Mouse (Mus musculus): ENCODE data around the gene Igsf8.
A peak's percentile ranks its signal among the peaks of the same experiment; 100 is the strongest.
"Not testable (repeated sequence)": the region's sequence is repeated elsewhere in the genome, so short reads cannot be mapped to it uniquely, and the experiment has no call there.

Gene Igsf8

DNA sequence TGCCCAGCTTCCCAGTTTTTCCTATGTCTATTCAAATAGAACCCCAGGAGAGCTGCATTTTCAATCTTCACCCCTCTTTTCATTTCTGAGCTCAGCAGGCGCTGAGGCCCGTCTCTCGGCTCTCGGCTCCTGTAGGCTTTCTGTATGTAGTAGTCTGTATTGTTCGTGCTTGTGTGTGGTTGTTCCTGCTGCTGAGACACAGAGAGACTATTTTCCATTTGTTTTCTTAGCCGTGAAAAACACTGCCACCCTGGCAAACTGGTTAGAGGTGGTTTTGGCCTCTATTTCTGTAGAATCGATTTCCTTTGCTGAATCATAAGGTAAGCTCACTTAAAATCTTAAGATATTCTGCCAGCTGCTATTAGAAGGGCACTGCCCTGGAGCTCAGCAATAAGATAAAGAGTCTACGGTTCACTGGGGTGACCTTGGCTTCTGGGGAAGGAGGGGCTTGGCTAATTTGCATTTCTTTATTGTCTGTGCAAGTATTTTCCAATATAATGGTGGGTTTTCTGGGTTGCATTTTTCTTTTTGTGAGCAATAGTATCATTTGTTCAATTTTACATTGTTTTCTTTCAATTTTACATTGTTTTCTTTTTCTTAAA is at the start of gene Igsf8:
TSS of gene Igsf8 (plus strand) at position 165 of the 602 bp plus-strand sequence.
- no peak for DNase-seq (ENCODE audit: low spot score in 2 of 2)

DNA sequence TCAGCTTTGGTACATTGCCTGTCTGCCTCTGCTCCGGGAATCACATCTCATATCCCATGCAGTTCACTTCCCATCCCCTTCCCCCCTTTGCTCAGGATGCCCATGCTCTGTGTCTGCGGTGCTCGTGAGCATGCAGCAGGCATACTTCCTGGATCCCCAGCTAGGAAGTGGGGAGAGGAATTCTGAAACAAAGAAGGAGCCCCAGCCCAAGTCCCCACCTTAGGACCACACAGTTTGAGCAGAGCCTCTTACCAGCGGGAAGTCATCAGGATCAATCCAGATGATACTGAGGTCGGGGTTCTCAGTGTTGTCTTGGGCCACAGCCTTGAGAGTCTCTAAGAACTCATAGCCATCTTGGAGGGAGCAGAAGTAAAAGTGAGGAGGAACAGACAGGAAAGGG is 48.7 kb upstream of the Igsf8 start:
- no peak for DNase-seq (ENCODE audit: low spot score in 2 of 2)

DNA sequence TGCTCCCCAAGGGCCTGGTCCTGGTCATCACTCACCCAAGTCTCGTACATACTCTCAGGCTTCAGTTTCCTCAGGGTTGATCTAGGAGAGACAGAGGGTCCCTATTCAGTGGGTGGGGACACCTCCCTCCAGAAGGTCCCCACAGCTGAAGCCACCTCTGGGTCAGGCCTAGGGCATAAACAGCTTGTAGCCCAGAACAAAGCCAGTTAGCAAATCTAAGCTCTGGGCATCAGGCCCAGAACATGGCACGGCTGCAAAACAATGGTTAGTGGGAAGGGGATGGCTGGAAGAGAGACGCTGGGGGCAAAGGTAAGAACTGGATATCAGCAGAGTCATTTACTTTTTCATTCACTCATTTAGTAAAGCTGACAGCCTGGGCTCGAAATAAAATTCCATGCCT is 47.7 kb upstream of the Igsf8 start:
- DNase-seq (ENCODE audit: low spot score in 2 of 2): no peak

DNA sequence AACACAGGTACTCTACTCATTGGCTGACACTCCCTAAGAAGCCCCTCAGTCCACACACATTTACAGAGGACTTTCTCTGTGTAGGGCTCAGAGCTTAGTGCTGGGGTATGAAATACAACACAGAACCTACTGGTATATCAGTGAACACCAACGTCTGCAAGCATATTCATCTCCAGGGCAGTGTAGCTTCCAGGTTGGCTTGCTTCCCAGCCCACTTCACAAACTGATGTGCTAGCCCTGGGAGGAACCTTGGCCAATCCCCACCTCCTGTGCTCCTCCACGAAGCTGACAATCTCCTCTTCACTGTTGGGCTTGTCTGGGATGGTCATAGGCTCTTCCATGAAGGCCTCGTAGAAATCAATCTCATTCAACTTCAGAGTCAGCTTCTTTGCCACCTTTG is 46.7 kb upstream of the Igsf8 start:
- no peak for DNase-seq (ENCODE audit: low spot score in 2 of 2)

DNA sequence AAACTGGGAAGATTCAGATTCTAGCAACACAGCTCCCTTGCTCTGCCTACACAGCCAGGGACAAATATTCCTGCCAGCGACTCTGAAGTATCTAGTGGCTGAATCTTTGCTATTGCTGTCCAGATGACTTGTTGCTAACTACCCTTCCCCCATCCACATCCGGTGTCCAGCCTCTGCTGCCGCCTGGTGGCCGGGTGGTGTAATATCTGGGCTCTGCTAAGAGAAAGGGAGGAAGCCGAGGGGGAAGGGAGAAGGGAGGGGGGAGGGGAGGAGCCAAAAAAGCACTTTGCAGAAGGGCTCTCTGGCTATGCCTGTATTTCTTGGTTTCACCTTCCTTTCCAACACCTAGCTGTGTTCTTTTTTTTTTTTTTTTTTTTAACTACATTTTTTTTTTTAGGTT is 44.3 kb upstream of the Igsf8 start:
- peak; percentile 88 to 94 for DNase-seq (ENCODE audit: low spot score in 2 of 2)

DNA sequence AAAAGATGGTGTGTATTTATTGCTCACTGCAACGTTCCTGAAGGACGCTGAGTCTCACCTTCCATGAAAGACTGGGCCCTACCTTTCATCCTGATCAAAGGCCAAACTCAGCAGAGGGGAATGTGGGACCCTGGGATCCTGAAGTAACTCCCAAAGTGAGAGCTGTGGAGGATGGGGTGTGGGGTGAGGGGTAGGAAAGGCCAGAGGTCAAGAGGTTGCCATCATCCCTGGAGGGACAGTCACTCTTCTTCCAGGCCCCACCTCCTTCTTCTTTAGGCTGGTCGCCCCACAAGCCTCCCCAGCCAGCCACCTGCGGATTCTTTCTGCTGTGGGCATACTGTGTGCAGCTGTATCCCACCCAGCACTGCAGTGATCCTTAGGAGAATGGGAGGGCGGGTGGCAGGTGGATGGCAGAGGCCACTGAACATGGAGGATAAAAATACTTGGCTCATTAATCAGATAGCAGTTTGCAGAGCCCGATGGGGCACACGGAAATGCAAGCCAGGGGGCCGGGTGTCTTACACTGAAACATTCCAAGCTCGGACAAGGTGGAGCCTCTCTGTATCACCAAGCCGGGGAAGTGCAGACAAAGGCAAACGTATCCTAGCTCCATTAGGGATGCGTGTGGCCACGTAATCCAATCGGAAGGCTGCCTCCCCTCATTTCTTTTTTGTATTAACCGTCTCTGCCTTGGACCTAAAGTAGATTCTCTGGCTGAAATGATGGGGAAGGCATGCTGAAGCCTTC is 43.1 kb upstream of the Igsf8 start:
- no peak for DNase-seq (ENCODE audit: low spot score in 2 of 2)

DNA sequence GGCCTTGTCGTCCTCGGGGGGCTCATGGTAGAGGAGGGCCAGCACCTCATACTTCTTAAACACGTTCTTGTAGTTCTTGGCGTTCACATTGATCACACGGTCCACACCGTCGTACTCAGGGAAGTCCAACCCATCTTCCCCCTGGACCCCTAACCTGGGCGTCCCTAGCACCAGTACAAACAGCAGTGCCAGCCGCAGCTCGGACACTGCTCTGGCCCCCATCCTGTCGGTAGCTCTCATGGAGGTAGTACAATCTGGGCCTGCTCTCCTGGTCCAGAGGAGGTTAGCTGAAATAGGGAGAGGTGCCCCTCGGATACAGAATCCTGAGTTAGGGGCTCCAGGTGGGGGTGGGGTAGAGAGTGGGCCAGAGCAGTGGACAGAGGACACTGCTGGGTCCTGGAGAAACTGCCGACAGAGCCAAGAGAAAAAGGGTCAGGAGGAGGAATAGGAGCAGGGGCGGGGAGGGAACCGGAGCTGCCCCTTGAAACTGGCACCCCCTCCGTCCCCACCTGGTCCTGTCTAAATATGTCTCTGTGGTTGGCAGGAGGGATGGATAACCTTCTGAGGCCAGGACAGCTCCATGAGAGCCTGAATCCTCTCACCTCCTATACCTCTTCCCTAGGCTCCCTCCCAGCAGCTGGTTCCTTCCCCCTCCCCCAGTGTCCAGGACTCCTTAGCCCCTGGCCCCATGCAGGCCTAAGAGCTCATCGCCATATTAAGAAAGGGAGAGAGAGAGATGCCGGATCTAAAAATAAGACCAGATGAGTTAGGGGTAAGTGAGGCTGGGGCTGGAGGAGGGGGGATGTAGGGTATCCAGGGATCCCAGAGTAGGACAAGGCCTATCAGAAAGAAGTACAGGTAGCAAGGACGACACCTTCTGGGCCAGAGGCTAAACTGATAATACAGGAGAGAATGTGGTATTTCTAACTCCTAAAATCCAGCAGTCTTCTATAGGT is 41.7 kb upstream of the Igsf8 start, which contains the start of gene Casq1:
TSS of gene Casq1 (minus strand) at position 418 of the 956 bp plus-strand sequence.
- DNase-seq (ENCODE audit: low spot score in 2 of 2): no peak

DNA sequence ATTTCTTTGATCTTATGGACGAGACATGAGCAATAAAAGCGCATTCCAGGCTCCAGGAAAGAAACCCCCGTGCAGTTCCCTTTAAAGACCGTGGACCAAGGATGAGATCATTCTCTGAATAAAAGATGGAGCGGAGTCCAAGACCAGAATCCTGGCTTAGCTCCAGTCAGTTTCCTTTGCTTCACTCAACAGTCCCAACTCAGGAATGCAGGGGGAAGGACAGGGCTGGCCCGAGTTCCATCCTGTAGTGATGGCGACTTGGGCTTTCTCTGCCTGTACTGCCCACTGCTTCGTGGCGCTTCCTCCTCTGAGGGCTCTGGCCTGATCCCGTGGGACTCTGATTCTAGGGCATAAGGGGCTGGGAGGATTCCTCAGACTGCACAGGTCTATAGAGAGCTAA is 41.0 kb upstream of the Igsf8 start:
- no peak for DNase-seq (ENCODE audit: low spot score in 2 of 2)

DNA sequence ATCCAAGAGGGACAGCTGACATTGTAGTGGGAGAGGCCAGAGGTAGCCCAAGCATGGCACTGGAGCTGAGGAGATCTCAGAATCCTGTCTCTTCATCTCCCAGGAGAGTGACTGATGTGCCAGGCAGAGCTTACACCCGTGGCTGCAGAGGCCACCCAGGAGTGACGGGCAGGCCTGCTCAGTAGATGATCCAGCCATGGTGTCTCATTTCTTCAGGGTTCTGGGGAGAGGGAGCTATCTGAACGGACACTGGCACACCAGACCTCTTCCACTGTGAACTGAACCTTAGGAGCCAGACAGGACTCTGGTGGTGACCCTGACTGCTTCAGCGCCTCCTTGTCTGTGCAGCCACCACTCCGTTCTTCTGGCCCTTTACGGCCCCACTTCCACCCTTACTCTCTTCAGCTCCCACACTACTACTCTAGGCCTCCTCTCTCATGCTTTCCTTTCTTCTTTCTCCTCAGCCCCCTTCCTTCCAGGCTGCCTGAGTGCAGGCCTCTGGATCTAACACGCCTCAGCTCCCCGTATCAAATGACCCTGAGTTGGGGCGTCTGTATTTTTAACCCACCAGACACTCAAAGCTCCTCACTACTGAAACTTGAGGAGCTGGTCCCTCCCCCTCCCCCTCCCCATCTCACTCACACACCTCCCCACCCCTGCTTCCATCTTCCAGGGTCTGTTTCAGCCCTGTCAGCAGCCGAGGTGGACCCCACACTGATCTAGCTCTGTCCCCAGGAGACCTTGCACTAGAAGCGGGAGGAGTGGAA is 40.0 kb upstream of the Igsf8 start:
- no peak for DNase-seq (ENCODE audit: low spot score in 2 of 2)

DNA sequence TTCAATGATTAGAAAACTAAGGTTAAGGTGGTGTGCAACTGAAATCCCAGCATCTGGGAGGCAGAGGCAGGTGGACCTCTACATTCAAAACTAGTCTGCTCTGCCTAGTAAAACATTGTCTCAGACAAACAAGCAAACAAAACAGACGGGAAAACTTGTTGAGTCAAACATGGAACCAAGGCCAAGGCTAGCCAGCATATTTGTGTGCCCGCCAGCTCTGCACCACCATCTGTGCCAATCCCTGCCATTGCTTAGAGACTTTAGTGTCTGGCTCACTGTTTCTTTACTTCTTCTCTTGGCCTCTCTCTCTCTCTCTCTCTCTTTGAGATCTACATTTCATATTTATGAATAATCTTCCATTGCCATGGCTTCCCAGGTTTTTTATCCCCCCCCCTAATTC is 33.2 kb upstream of the Igsf8 start:
- no peak for DNase-seq (ENCODE audit: low spot score in 2 of 2)

DNA sequence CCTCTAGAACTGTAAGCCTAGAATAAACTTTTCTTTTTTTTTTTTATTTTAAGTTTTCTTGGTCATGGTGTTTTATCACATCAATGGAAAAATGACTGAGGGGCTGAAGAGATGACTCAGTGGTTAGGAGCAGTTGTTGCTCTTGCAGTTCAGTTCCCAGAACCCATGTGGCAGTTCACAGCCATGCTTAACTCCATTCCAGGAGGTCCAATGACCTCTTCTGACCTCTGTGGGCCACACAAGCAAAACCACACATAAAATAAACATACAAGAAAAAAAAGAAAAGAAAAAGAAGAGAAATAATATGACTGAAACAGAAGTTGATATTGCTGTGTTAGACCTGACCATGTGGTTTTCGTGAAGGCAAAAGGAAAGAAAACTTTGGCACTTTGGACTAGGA is 32.2 kb upstream of the Igsf8 start:
- no peak for DNase-seq (ENCODE audit: low spot score in 2 of 2)

DNA sequence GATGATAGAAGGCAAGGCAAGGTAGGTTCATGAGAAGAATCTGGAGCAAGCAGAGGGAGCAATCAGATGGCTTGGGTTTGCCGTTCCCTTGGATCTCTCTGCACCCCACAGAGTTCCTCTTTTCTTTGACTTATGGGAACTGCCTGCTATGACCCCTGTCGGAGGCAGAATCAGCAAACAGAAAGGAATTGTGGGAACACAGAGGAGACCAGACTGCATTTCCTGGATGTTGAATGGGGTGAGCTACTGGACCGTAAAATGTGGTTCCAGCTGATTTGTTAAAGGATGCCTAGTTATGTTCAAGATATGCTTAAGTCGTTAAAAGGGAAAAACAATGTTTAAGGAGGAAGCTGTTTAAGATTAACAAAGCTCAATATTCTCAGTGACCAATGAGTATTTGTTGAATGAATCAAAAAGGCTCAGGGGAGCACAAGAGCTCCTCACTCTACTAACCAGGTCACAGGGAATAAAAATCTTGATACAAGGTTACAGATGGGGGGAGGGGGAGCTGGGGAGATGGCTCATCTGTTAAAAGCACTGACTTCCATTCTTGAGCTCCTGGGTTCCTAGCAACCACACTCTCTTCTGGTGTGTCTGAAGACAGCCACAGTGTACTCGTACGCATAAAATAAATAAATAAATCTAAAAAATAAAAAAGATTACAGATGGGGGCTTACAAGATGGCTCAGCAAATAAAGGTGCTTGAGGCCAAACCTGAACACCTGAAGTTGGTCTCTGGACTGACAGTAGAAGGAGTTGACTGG is 20.3 kb upstream of the Igsf8 start:
- DNase-seq (ENCODE audit: low spot score in 2 of 2): no peak

DNA sequence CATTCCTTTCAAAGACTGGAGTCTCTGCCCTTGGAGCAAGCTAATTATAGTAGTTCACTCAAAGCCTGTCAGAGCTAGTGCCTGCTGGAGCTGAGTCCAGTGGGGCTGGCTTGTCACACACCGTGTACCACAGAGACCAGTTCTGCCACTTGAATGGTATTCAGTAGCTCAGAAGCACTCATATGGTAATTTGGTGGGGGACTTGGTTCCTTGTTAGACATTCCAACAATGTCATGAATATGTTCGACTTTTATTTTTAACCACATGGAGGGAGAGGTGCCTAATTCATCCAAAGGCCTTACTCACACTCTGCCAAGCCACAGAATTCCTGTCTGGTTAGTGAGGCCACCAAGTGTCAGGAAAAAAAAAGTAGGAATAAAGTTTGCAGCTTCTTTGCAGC is 19.0 kb upstream of the Igsf8 start:
- DNase-seq (ENCODE audit: low spot score in 2 of 2): no peak

DNA sequence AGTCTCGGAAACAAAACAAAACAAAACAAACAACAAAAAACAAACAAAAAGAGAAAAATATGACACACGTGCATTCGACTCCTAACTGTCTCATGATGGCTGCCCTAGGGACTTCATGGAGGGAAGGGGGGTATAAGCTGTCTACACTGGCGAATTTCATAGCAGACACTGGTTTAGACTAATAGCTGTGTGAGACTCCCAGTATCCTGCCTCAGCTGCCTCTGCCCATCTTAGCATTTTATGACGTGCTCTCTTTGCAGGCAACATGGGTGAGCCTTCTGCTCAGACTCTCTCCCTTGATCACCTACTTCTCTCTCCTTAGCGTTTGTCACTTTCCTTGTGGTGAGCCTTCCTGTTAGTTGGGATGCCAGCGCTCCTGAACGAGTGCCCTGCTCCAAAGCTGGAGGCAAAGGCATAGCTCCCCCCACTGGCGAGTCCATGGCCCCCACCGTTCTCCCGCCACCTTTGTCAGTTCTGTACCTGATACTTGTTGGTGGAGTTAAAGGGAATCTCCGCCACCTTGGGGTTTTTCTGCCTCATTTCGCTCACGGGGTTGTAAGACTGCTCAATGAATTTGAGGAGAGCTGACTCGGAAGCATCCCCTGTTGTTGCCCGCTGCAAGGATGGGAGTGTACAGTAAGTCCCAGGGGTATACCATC is 17.8 kb upstream of the Igsf8 start:
- DNase-seq (ENCODE audit: low spot score in 2 of 2): no peak

DNA sequence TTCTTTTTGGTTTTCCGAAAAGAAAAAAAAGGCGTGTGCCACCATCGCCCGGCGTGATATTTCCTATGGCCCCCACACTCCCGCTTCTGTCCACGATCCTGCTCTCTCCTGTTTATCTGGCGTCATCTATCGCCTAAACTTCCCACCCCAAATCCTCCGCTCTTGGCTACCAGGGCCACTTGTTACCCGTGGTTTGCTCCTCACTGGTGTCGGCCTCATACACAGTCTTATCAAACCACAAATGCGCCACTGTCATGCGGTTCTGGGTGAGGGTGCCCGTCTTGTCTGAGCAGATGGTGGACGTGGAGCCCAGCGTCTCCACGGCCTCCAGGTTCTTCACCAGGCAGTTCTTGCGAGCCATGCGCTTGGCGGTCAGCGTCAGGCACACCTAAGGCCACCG is 16.8 kb upstream of the Igsf8 start:
- not testable (repeated sequence) for DNase-seq (ENCODE audit: low spot score in 2 of 2)

DNA sequence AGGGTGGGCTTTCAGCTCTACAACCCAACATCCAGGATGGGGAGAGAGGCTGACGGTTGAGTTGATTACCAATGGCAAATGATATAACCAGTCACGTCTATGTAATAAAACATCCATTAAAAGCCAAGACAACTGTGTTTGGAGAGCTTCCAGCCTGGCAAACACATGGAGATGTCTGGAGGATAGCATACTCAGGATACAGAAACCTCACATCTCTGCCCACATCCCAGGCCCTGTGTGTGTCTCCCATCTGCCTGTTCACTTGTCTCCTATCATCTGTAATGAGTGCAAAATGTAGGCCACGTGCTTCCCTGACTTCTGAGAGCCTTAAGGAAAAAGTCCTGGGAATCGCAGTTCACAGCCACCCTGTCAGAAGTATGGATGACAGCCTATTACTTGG is 14.2 kb upstream of the Igsf8 start:
- DNase-seq (ENCODE audit: low spot score in 2 of 2): peak; percentile 14 to 18

DNA sequence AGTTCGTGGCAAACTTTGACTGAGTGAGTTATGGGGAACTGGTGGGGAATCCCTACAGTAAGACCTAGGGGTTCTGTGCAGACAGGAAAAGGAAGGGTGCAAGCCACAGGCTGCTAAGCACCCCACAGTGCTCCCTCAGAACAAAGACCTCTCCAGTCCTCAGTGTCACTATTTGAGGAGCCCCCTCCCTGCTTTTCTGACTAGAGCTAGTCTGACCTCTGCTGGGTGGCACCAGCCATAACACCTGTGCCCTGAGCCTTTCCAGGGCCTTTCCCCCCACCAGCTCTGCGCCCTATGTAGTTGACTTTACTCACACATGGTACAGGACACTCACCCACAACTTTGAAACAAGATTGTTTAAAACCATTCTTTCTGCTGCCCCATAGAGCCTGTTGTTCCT is 13.8 kb upstream of the Igsf8 start:
- DNase-seq (ENCODE audit: low spot score in 2 of 2): peak in 1 of 2 experiments; percentile 7

DNA sequence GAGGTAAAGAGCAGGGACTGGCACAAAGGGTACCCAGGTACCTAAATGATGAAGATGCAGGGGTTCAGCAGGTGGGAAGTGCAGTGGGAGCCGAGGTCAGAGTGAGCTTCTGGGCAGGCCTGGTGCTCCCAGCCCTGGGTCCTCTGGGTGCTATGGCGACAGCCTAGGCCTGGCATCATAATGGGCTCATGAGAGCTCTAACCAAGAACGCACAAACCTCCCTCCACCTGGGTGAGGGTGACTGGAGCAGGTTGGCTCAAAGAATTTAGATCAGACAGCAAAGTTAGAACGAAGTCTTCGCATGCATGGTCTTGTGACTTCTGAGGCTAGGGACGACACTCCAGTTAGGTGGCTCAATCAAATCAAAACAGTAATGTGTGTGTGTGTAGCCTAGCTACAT is 3.1 kb upstream of the Igsf8 start, which contains the start of gene Atp1a4:
TSS of gene Atp1a4 (minus strand) at position 101 of the 400 bp plus-strand sequence.
- DNase-seq (ENCODE audit: low spot score in 2 of 2): no peak

DNA sequence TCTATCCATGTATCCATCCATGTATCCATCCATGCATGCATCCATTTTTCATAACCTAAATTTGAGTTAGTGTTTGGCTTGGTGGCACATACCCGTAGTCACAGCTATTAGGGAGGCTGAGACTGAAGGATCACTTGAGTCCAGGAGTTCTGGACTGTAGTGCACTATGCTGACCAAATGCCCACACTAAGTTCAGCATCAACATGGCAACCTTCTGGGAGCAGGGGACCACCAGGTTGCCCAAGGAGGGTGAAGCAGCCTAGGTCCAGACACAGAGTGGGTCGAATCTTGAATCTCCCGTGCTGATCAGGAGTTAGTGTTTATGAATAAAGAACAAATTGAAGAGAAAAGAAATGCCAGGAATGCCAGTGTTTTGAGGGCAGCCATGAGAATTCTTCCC is 9.8 kb downstream of the Igsf8 start:
- DNase-seq (ENCODE audit: low spot score in 2 of 2): no peak

DNA sequence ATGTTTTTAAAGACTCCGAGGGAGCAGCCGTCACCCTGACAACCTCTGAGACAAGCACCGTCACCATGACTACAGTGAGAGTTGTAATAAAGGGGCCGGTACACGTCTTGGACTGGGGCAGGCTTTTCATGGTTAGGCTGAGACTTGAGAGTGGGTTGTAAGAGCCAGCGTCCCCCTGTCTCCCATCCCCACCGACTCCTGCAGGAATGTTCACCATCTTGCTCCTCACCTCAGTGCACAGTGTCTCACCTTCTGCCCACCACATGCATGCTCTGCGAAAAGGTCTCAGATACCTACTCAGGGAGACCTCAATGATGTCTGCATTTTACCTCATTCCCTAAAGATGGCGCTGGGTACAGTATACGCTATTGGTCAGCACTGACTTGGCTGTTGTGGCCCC is 10.3 kb downstream of the Igsf8 start:
- peak; percentile 36 to 46 for DNase-seq (ENCODE audit: low spot score in 2 of 2)

Data from right cerebral cortex, adult 2 months (tissue).